Mouse (Mus musculus) CH12.LX (cell line): Measurements from ENCODE around the gene Slc47a2. TPM values are rescaled to one million over a fixed set of nuclear protein-coding genes. Genes with fewer than 3 reads are reported as not detected.

Experiments used
- DNase-seq: peaks from one replicate; pipeline ENCODE4 v3.0.0-alpha.2; 2013; ENCODE audit errors: extremely low read depth
- H3K27ac ChIP-seq: 2 replicates; pipeline ENCODE4 v1.5.1; 2012; ENCODE audit warnings: low read depth, mild to moderate bottlenecking, control low read depth, moderate library complexity; ENCODE audit not compliant: insufficient read depth
- H3K27me3 ChIP-seq: replicated peaks from 2 replicates; pipeline ENCODE3; 2012; ENCODE audit warnings: inconsistent platforms
- H3K36me3 ChIP-seq, 2 experiments: replicated peaks in 1 of 2; 2 replicates each; pipeline versions ENCODE3 to v1.6.1; 2012; ENCODE audit warnings: inconsistent platforms in 1 of 2, low read length in 1 of 2, mild to moderate bottlenecking in 1 of 2, mixed read lengths in 1 of 2, moderate library complexity in 1 of 2; ENCODE audit not compliant: control insufficient read depth in 1 of 2, insufficient read depth in 1 of 2
- H3K4me1 ChIP-seq, 2 experiments: 2 replicates each; pipeline ENCODE4 v1.6.1; 2012; ENCODE audit warnings: inconsistent platforms in 1 of 2, moderate library complexity in 1 of 2; ENCODE audit not compliant: insufficient read depth in 2 of 2, control insufficient read depth in 1 of 2
- H3K4me2 ChIP-seq: 2 replicates; pipeline ENCODE4 v1.6.1; 2012; ENCODE audit warnings: low read depth, mild to moderate bottlenecking, control low read depth; ENCODE audit not compliant: poor library complexity, insufficient read depth, severe bottlenecking
- H3K4me3 ChIP-seq, 3 experiments: fragments of 150-350 bp in 1 of 3; sonication (generic) in 1 of 3; replicated peaks in 1 of 3; 2 replicates each; pipeline versions ENCODE3 to v1.5.1; 2011 to 2012; ENCODE audit warnings: low read depth in 2 of 3, low read length in 2 of 3, mild to moderate bottlenecking in 2 of 3, moderate library complexity in 2 of 3, control low read depth in 1 of 3, improper control_type of control experiment in 1 of 3, inconsistent platforms in 1 of 3, mixed read lengths in 1 of 3; ENCODE audit not compliant: poor library complexity in 1 of 3
- H3K79me2 ChIP-seq: replicated peaks from 2 replicates; pipeline ENCODE4 v1.6.1; 2012; ENCODE audit warnings: mild to moderate bottlenecking, moderate library complexity; ENCODE audit not compliant: control insufficient read depth, poor library complexity, insufficient read depth, severe bottlenecking; ENCODE audit errors: extremely low read depth
- H3K9ac ChIP-seq: 2 replicates; pipeline ENCODE4 v1.6.1; 2012; ENCODE audit warnings: low read depth, mild to moderate bottlenecking, control low read depth, moderate library complexity; ENCODE audit not compliant: insufficient read depth
- H3K9me3 ChIP-seq: replicated peaks from 2 replicates; pipeline ENCODE3; 2012; ENCODE audit warnings: low read length, inconsistent platforms, mixed read lengths
- BHLHE40 ChIP-seq: IDR thresholded peaks from 2 replicates; pipeline ENCODE4 v1.6.1; 2011; ENCODE audit warnings: mild to moderate bottlenecking, low read depth, low read length, improper control_type of control experiment
- E2F4 ChIP-seq: IDR thresholded peaks from 2 replicates; pipeline ENCODE4 v1.6.1; 2011; ENCODE audit warnings: low read depth, low read length, improper control_type of control experiment; ENCODE audit not compliant: insufficient replicate concordance
- ELF1 ChIP-seq: IDR thresholded peaks from 2 replicates; pipeline ENCODE4 v1.6.1; 2014; ENCODE audit warnings: low read depth, mild to moderate bottlenecking, inconsistent platforms, low read length, improper control_type of control experiment
- GABPA ChIP-seq: IDR thresholded peaks from 2 replicates; pipeline ENCODE4 v1.6.1; 2012; ENCODE audit warnings: low read depth, low read length, improper control_type of control experiment, inconsistent platforms; ENCODE audit not compliant: insufficient replicate concordance
- JUN ChIP-seq: IDR thresholded peaks from 2 replicates; pipeline ENCODE4 v1.6.1; 2011; ENCODE audit warnings: low read depth, mild to moderate bottlenecking, low read length, improper control_type of control experiment, moderate library complexity; ENCODE audit not compliant: insufficient read depth
- JUND ChIP-seq: conservative IDR thresholded peaks from 2 replicates; pipeline ENCODE4 v1.6.1; 2011; ENCODE audit warnings: low read depth, low read length, improper control_type of control experiment
- MAZ ChIP-seq: IDR thresholded peaks from 2 replicates; pipeline ENCODE4 v1.6.1; 2012; ENCODE audit warnings: low read depth, mild to moderate bottlenecking, inconsistent platforms, low read length, improper control_type of control experiment, moderate library complexity
- MEF2A ChIP-seq: IDR thresholded peaks from 2 replicates; pipeline ENCODE4 v1.6.1; 2014; ENCODE audit warnings: low read depth, mild to moderate bottlenecking, inconsistent platforms, low read length, improper control_type of control experiment, borderline replicate concordance
- POLR2AphosphoS2 ChIP-seq: IDR thresholded peaks from 2 replicates; pipeline ENCODE4 v1.6.1; 2011; ENCODE audit warnings: low read depth, low read length, improper control_type of control experiment
- RAD21 ChIP-seq: IDR thresholded peaks from 2 replicates; pipeline ENCODE4 v1.6.1; 2011; ENCODE audit warnings: low read depth, mild to moderate bottlenecking, low read length, improper control_type of control experiment, moderate library complexity
- SIN3A ChIP-seq: IDR thresholded peaks from 2 replicates; pipeline ENCODE4 v1.6.1; 2012; ENCODE audit warnings: low read length, improper control_type of control experiment, inconsistent platforms
- SMC3 ChIP-seq: IDR thresholded peaks from 2 replicates; pipeline ENCODE4 v1.6.1; 2011; ENCODE audit warnings: low read depth, low read length, improper control_type of control experiment
- TBP ChIP-seq: conservative IDR thresholded peaks from 2 replicates; pipeline ENCODE4 v1.6.1; 2011; ENCODE audit warnings: low read depth, low read length, improper control_type of control experiment
- USF1 ChIP-seq: IDR thresholded peaks from 2 replicates; pipeline ENCODE4 v1.6.1; 2014; ENCODE audit warnings: low read depth, mild to moderate bottlenecking, inconsistent platforms, low read length, improper control_type of control experiment
- ZMIZ1 ChIP-seq: IDR thresholded peaks from 2 replicates; pipeline ENCODE4 v1.6.1; 2012; ENCODE audit warnings: low read depth, mild to moderate bottlenecking, inconsistent platforms, low read length, improper control_type of control experiment
- ZNF384 ChIP-seq: IDR thresholded peaks from 2 replicates; pipeline ENCODE4 v1.6.1; 2012; ENCODE audit warnings: low read depth, low read length, improper control_type of control experiment, inconsistent platforms
- dilution Hi-C: fragments of 300-500 bp; cut with MboI; formaldehyde crosslinking; loops from 2 replicates; pipeline ENCODE4 v1.14.3; 2020; ENCODE audit warnings: low sequenced_read_pairs; ENCODE audit not compliant: extremely low pct_unique_long_range_greater_than_20kb, extremely low pct_ligation_motif_present
- in situ Hi-C: fragments of 300-500 bp; cut with MboI; formaldehyde crosslinking; loops from 3 replicates; pipeline ENCODE4 v1.14.3; 2019; ENCODE audit warnings: low sequenced_read_pairs, low pct_ligation_motif_present, low pct_unique_long_range_greater_than_20kb, mixed read lengths
- polyA plus RNA-seq: library from polyadenylated mRNA; unstranded; fragments of >175 nt; gene quantifications from 2 replicates; pipeline ENCODE4 v1.2.1, GENCODE M21; 2012; ENCODE audit warnings: low read depth; ENCODE audit not compliant: insufficient read length
- total RNA-seq, 2 experiments: library from RNA; depleted of rRNA; stranded (reverse); fragments of 300-350 nt in 1 of 2; fragments of >200 nt in 1 of 2; gene quantifications; 2 replicates each; pipeline ENCODE4 v1.2.3; 2012 to 2014

Gene Slc47a2
- total and polyA plus RNA-seq, 3 experiments: 0.08 to 0.68 (median 0.39) TPM

DNA sequence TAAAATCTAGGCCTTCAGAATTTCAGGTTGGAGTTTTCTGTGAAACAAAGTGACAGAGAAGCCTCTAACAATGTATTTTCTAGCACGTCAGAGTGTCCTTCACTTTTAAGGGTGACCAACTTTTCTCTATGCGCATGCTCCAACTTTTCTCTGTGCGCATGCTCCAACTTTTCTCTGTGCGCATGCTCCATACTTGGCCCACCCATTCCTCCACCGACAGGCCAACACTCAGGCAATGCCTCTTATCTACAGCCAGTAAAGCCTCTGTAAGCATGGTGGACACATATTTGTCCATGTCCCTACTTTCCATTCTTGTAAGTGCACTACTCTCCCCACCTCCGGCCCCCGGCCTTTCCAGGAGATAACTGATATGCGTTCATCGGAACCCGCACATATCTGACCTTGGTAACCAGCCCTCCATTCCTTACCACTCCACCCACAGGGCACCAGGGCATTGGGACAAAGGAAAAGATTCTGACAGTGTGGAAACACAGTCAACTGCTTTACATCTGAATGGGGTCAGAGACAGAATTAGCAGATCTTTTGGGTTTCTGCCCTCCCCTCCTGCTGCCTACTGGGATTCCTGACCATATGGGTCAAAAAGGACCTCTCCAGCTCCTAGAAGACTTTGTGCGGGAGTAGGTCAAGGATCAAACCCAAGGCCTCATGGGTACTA, 19.0 kb upstream of the Slc47a2 start:
- Histone ChIP-seq H3K4me3 (no peak overlapping the region), H3K9ac (no peak overlapping the region), H3K9me3 (no peaks in the 10 kb centered on the region), H3K4me1 (no peaks in the 10 kb centered on the region), H3K27me3 (peaks cover 2% of the 10 kb centered on the region), H3K36me3 (peaks cover 29 to 79% of the 10 kb centered on the region in 2 experiments), H3K79me2 (no peaks in the 10 kb centered on the region), H3K4me2 (no peak overlapping the region), H3K27ac (no peak overlapping the region)
- dilution Hi-C loops (no loop called here), in situ Hi-C loops (no loop called here)
- DNase-seq: no peak
- TF ChIP-seq USF1 (no peak), RAD21 (no peak), JUND (no peak), JUN (no peak), MEF2A (no peak), GABPA (no peak), ZNF384 (no peak), MAZ (no peak), E2F4 (no peak), POLR2AphosphoS2 (no peak)

DNA sequence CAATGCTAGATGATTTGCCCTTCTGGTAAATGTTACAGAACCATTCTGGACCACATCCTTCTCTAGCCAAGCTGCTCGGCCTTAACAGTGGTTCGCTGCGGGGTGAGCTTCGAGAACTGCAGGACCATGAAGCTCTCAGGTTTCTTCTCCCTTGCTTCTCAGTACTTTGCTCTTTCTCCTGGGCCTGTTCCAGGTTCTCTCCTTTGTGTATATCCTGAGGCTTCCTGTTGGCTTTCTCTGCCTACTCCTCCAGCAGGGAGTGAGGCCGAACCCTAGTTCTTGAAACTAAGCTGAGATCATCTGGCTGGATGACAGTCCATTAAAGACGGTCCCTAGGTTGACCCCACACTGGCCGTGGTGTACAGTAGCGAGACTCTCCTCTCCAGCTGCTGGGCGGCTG, 13.9 kb upstream of the Slc47a2 start:
- Histone ChIP-seq H3K27me3 (peaks cover 2% of the 10 kb centered on the region), H3K4me2 (no peak overlapping the region), H3K9ac (no peak overlapping the region), H3K27ac (no peak overlapping the region), H3K79me2 (no peaks in the 10 kb centered on the region), H3K4me1 (no peaks in the 10 kb centered on the region), H3K36me3 (peaks cover 29 to 79% of the 10 kb centered on the region in 2 experiments), H3K9me3 (no peaks in the 10 kb centered on the region), H3K4me3 (no peak overlapping the region)
- dilution Hi-C loops: no loop called here
- no peak for DNase-seq
- in situ Hi-C loops: loop anchor here (5.0 to 10.0 kb wide), 2 partner anchors 151 to 368 kb away; partner anchors contain the start of genes B9d1 and Slc5a10
- TF ChIP-seq BHLHE40 (no peak), ZMIZ1 (no peak), MEF2A (no peak), SIN3A (no peak), MAZ (no peak), ELF1 (no peak), TBP (no peak), SMC3 (no peak)
